Mouse (Mus musculus) lung, embryonic 15.5 days (tissue): ENCODE data around the gene Cks2. TPM values are rescaled to one million over a fixed set of nuclear protein-coding genes. Genes with fewer than 3 reads are reported as not detected.

Experiments
- ATAC-seq: fragments of 200-750 bp; cut with Nextera tagmentation; 2 replicates; pipeline ENCODE4 v1.8.0; 2017; ENCODE audit warnings: moderate number of reproducible peaks, borderline replicate concordance; ENCODE audit not compliant: low FRiP score, low TSS enrichment; ENCODE audit errors: extremely low read depth
- H3K27ac ChIP-seq: fragments of 300-500 bp; sonication (generic); 2 replicates; pipeline ENCODE4 v1.5.1; 2015; ENCODE audit warnings: moderate library complexity, mild to moderate bottlenecking, inconsistent platforms
- H3K27me3 ChIP-seq: fragments of 300-500 bp; sonication (generic); 2 replicates; pipeline ENCODE4 v1.6.1; 2015; ENCODE audit warnings: inconsistent platforms
- H3K36me3 ChIP-seq: fragments of 300-500 bp; sonication (generic); 2 replicates; pipeline ENCODE4 v1.6.1; 2015; ENCODE audit warnings: inconsistent platforms
- H3K4me1 ChIP-seq: fragments of 300-500 bp; sonication (generic); 2 replicates; pipeline ENCODE4 v1.6.1; 2015; ENCODE audit warnings: inconsistent platforms
- H3K4me2 ChIP-seq: fragments of 300-500 bp; sonication (generic); 2 replicates; pipeline ENCODE4 v1.6.1; 2015; ENCODE audit warnings: inconsistent platforms, mild to moderate bottlenecking, moderate library complexity
- H3K4me3 ChIP-seq: fragments of 300-500 bp; sonication (generic); 2 replicates; pipeline ENCODE4 v1.5.1; 2015; ENCODE audit warnings: mild to moderate bottlenecking, inconsistent platforms
- H3K9ac ChIP-seq: fragments of 300-500 bp; sonication (generic); 2 replicates; pipeline ENCODE4 v1.6.1; 2015; ENCODE audit warnings: inconsistent platforms
- H3K9me3 ChIP-seq: fragments of 300-500 bp; sonication (generic); 2 replicates; pipeline ENCODE4 v1.6.1; 2016; ENCODE audit warnings: inconsistent platforms
- WGBS: fragments of 180-500 bp; shearing (Covaris S2); methylation state at CpG from one replicate; pipeline ENCODE4 v1.1.7; 2015; 5-methylcytosine and 5-hydroxymethylcytosine counted together
- polyA plus RNA-seq: library from polyadenylated mRNA; unstranded; fragments of >200 nt; fragmentation: Nextera tagmentation; extraction: Ambion mirVana; gene quantifications from 2 replicates; pipeline ENCODE4 v1.2.1, GENCODE M21; 2015

Gene Cks2
- polyA plus RNA-seq, 1 experiment from 2014 or later: 341 TPM

- H3K36me3 ChIP-seq: peaks cover 57% of the 10 kb centered on the region
Measured at GRCm38 (mm10) chr13:51686966-51687365, 41.9 kb downstream of the Cks2 start.

GRCm38 (mm10) chr13:51688688-51689087 is 43.7 kb downstream of the Cks2 start:
- Histone ChIP-seq H3K9ac (no peak overlapping the region), H3K36me3 (peaks cover 41% of the 10 kb centered on the region), H3K4me2 (no peak overlapping the region), H3K4me1 (no peaks in the 10 kb centered on the region), H3K27me3 (no peaks in the 10 kb centered on the region), H3K9me3 (no peaks in the 10 kb centered on the region), H3K27ac (no peak overlapping the region), H3K4me3 (no peak overlapping the region)
- no peak for ATAC-seq
- 43% methylated on average over 3 of the region's 3 CpGs for WGBS

More at GRCm38 (mm10) chr13:51686966-51687365, 41.9 kb downstream of the Cks2 start:
- Histone ChIP-seq H3K9me3 (no peaks in the 10 kb centered on the region), H3K9ac (no peak overlapping the region), H3K4me1 (no peaks in the 10 kb centered on the region), H3K27ac (no peak overlapping the region), H3K4me2 (no peak overlapping the region), H3K27me3 (no peaks in the 10 kb centered on the region), H3K4me3 (no peak overlapping the region)
- no peak for ATAC-seq
- 89% methylated on average over 5 of the region's 5 CpGs for WGBS

GRCm38 (mm10) chr13:51696481-51696880 is 51.4 kb downstream of the Cks2 start:
- Histone ChIP-seq H3K9me3 (no peaks in the 10 kb centered on the region), H3K4me3 (no peak overlapping the region), H3K9ac (no peak overlapping the region), H3K4me1 (no peaks in the 10 kb centered on the region), H3K4me2 (no peak overlapping the region), H3K27me3 (no peaks in the 10 kb centered on the region), H3K36me3 (no peaks in the 10 kb centered on the region), H3K27ac (no peak overlapping the region)
- no peak for ATAC-seq

- Histone ChIP-seq H3K27me3 (no peaks in the 10 kb centered on the region), H3K4me3 (no peak overlapping the region), H3K27ac (no peak overlapping the region), H3K36me3 (no peaks in the 10 kb centered on the region), H3K9me3 (no peaks in the 10 kb centered on the region), H3K4me2 (no peak overlapping the region), H3K9ac (no peak overlapping the region), H3K4me1 (no peaks in the 10 kb centered on the region)
- 75% methylated on average over 6 of the region's 6 CpGs for WGBS
- ATAC-seq: no peak
Measured at GRCm38 (mm10) chr13:51697455-51697854, 52.4 kb downstream of the Cks2 start.

- 69% methylated on average over 4 of the region's 4 CpGs for WGBS
- ATAC-seq: no peak
- H3K9me3 ChIP-seq: no peaks in the 10 kb centered on the region
- H3K4me2 ChIP-seq: no peak overlapping the region
- H3K27me3 ChIP-seq: no peaks in the 10 kb centered on the region
- H3K4me3 ChIP-seq: no peak overlapping the region
- no peak overlapping the region for H3K9ac ChIP-seq
- no peak overlapping the region for H3K27ac ChIP-seq
- H3K36me3 ChIP-seq: no peaks in the 10 kb centered on the region
- H3K4me1 ChIP-seq: no peaks in the 10 kb centered on the region
Measured at GRCm38 (mm10) chr13:51697897-51698296, 52.9 kb downstream of the Cks2 start.

- no peak overlapping the region for H3K4me3 ChIP-seq
- no peaks in the 10 kb centered on the region for H3K36me3 ChIP-seq
- H3K9ac ChIP-seq: no peak overlapping the region
- no peak overlapping the region for H3K27ac ChIP-seq
- no peaks in the 10 kb centered on the region for H3K27me3 ChIP-seq
- no peaks in the 10 kb centered on the region for H3K9me3 ChIP-seq
- WGBS: 74% methylated on average over 3 of the region's 3 CpGs
- ATAC-seq: no peak
- H3K4me1 ChIP-seq: no peaks in the 10 kb centered on the region
- no peak overlapping the region for H3K4me2 ChIP-seq
Measured at GRCm38 (mm10) chr13:51698318-51698717, 53.3 kb downstream of the Cks2 start.

Other genes with a start within 250 kb of the Cks2 start
- gene S1pr3, start 236.6 kb upstream of the Cks2 start, polyA plus RNA-seq: 107 and 115 TPM in 2 replicates
- 0.16 and 0.25 TPM in 2 replicates for gene Shc3, start 75.8 kb upstream of the Cks2 start, polyA plus RNA-seq
- 23.9 and 31.1 TPM in 2 replicates for gene Secisbp2, start 6.5 kb downstream of the Cks2 start, polyA plus RNA-seq
- gene Sema4d, start 148.5 kb downstream of the Cks2 start, polyA plus RNA-seq: 9.7 and 10.0 TPM in 2 replicates
- 50.3 and 50.9 TPM in 2 replicates for gene Gadd45g, start 201.4 kb downstream of the Cks2 start, polyA plus RNA-seq